Mouse (Mus musculus) gastrocnemius, adult 8-10 months (tissue): ENCODE data around the gene Gsdma2. TPM values are rescaled to one million over a fixed set of nuclear protein-coding genes. Genes with fewer than 3 reads are reported as not detected.
"Not testable (repeated sequence)": the region's sequence is repeated elsewhere in the genome, so short reads cannot be mapped to it uniquely, and the experiment has no call there.

Source experiments
- DNase-seq, 2 experiments: peaks; one replicate each; pipeline ENCODE4 v3.0.0; 2022; ENCODE audit warnings: low spot score in 2 of 2
- total RNA-seq, 4 experiments: library from RNA; stranded (reverse); gene quantifications; 2 replicates each; pipeline ENCODE4 v1.2.4; 2022

Gene Gsdma2
- under 1 TPM in 3 of 4 experiments, not detected in 1; 0.24 to 0.51 (median 0.25) TPM for total RNA-seq

DNA sequence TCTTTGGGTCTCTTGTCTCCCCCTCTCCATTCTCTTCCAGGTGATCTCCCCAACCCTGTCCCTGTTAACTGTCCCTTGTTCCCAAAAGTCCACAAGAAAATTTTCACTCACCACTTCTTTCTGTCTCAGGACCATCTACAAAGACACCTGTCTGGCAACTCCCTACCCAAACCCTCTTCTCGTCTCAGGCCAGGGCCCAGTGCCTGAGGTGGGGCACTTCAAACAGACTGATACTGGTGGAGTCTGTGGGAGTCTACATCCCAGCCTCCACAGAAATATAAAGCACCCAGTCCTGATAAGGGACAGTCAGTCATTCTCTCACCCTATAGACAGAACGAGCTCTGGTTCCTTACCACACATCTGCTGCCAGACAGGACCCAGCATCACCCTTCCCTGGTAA is at the start of gene Gsdma2:
Gene Gsdma2, plus strand, starts transcription at position 301 of the 400 bp plus-strand sequence.
- no peak for DNase-seq

DNA sequence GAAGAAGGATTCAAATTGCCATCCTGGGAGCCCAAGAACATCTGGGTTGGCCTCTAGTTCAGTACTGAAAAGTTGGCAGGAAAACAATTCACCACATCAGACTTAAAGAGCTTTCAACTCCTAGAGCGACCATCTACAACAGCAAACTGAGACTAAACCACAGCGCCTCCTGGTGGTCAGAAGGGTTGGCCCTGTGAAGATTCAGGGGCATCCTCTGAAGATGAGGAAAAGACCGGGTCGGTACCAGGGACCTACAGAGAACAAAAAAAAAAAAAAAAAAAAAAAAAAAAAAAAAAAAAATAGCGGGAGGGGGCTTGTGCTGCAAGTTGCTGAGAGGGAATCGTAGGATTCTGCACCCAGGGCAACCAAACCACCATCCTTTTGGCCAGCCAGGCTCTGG is 49.2 kb upstream of the Gsdma2 start:
- no peak for DNase-seq

DNA sequence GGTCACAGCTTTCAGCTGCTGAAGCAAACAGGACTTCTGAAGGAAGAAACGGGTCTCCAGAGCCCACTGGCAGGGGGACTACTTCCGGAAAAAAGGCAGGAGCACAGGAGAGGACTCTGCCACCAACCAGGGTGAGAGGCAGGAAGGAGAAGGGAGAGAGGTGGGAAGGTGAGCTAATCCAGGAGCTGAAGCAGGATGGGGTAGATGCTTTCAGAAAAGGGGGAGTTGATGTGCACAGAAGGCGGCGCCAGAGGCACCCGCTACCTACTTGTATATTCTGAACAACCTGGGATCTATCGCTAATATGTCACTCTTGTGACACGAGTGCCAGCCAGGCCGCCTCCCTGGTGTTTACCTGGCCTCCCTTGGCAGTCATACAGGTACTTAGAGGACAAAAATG is 48.6 kb upstream of the Gsdma2 start, which contains the start of gene Lrrc3c:
Gene Lrrc3c, plus strand, starts transcription at position 301 of the 400 bp plus-strand sequence.
- no peak for DNase-seq

DNA sequence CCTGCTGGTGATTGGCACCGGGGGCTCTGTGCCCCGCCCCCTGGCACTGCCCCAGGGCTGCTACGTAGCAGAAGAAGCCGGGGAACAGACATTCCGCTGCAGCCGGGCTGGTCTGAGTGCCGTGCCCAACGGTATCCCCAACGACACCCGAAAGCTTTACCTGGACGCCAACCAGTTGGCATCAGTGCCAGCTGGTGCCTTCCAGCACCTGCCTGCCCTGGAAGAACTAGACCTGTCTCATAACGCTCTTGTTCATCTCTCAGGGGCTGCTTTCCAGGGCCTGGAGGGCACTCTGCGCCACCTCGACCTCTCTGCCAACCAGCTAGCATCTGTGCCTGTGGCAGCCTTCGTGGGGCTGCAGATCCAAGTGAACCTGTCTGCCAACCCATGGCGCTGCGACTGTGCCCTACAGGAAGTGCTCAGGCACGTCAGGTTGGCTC is 47.7 kb upstream of the Gsdma2 start:
- no peak for DNase-seq

DNA sequence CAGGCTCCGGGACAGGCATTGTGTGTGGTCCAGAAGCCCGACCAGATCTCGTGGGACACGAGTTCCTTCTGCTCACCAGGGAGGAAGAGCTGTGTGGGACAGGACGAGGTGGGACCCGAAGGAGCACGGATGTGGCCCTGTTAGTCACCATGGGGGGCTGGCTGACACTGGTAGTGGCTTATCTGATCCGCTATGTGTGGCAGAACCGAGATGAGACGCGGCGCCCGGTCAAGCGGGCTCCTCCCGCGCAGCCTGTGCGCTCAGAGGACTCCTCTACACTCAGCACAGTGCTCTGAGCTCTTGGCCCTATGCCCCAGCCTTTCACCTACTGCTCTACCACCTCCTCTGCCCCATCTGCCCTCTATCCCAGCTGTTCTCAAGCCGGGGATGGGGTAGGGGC is 47.3 kb upstream of the Gsdma2 start:
- DNase-seq: no peak

DNA sequence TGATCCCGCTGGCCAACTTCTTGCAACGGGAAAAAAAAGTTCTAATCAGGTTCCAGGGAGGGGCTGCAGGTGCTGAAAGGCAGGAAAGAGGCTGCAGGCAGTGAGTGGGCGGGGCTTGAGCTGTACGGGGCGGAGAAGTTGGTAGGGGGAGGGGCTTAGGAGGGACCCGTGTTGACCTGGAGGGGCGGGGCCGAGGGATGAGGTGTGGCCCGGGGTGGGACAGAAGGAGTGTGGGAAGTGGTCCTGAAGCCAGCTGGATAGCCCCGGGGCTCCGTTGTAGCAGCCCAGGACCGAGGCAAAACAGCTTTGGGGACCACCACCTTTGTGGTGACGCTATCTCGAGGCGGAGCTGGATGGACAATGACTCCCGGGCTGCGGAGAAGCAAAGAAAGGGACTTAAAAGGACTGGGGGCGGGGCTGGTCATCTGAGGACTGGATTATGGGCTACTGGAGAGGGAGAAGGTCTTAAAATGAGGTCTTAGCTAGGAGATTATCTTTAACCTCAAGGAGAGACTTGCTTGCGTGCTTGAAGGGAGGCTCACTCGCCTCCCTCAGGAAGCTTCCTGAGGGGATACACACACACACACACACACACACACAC is 44.4 kb upstream of the Gsdma2 start:
- no peak for DNase-seq

DNA sequence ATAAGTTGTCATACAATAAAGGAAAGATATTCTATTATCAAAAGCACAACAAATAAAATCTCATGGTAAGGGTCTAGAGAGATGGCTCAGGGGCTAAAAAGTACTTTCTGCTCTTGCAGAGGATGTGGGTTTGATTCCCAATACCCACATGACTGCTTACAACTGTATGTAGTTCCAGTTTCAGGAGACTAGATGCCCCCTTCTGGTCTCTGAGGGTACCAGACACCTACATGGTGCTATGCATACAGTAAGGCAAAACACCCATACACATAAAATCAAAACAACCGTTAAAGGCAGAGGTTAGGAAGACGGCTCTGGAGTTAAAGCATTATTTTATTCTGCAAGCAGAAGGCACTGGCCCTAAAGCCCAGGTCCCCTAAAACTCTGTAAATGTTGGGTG is 42.6 kb upstream of the Gsdma2 start:
- no peak for DNase-seq

DNA sequence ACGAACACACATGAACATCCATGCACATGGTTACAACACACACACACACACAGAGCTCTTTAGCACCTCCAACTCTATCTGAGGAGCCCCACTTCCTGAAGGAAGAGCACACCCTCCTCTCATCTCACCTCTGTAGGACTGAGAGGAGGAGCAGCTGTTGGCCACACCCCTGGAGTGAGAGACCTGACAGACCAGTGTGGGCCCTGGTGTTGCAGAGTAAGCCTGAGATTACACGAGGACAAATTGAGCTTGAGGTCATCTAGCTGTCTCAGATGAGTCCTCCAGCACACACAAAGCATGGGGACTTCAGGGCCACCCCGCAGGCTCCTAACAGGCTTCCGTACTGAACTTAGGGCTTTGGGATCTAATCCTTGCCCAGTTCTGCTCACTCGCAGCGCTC is 41.6 kb upstream of the Gsdma2 start:
- DNase-seq: not testable (repeated sequence)

DNA sequence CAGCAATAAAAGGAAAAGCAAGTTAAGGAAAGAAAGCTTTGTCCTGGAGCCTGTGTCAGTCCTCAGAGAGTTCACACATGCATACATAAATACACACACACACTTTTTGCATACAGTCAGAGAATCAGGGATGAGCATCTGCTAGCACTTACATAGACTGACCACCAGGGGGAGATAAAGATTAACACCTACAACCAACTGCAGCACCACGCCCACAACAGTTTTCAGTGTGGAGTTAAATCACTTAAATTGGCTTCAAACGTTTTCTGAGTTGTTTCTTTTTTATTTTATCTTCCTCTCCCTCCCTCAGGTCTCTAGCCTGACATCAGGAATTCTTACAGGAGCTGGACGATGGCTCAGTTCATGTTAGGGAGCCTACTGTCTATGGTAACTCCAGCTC is 39.8 kb upstream of the Gsdma2 start:
- no peak for DNase-seq

DNA sequence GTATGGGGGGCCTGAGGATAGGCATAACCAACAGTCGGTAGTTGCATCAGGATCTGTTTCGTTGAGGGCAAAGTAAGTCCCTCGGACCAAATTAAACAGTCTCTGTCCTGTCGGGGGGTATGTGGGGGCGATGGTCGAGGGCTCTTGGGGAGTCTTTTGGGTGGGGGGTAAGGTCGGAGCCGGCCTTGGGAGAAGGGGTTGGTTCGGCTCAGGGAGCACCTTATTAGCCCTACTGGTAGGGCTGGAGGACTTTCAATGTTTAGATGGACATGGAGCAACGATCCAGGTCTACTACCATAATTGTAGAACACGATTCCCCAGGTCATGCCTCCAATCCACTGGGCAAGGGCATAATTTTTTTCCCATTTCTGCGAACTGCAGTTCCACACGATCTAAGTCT is 25.8 kb upstream of the Gsdma2 start:
- DNase-seq: no peak

DNA sequence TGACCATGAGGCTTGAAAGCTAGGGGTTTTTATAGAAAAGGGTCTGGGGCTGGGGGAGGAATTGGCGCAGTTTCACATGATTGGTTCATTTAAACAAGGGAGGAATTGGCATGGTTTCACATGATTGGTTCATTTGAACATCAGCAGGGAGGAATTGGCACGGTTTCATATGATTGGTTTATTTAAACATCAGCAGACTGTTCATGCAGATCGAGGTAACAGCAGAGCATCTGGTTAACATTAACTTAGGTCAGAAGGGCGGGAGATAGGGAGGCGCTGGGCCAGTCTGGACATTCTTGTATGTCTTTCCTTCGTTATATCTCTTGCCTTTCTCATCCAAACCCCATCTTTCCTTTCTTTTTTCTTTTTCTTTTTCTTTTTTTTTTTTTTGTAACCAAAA is 22.6 kb upstream of the Gsdma2 start:
- DNase-seq: not testable (repeated sequence)

DNA sequence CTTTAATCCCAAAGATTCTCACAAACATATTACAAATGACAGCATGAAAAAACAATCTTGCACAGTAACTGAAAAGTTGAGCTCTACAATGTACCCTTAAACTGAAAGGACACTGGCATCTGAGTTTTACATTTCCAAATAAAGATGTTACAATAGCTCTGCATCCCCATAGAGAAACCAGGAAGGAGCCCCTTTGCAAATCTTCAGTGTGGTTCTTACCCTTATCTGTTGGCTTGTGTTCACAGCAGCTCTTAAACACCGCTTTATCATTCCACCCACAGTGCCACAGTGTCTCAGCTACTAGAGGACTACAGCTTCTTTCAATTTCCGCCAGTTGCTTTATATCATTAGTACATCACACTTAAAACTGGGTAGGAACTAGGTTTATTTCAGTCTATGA is 22.2 kb upstream of the Gsdma2 start:
- DNase-seq: not testable (repeated sequence)

DNA sequence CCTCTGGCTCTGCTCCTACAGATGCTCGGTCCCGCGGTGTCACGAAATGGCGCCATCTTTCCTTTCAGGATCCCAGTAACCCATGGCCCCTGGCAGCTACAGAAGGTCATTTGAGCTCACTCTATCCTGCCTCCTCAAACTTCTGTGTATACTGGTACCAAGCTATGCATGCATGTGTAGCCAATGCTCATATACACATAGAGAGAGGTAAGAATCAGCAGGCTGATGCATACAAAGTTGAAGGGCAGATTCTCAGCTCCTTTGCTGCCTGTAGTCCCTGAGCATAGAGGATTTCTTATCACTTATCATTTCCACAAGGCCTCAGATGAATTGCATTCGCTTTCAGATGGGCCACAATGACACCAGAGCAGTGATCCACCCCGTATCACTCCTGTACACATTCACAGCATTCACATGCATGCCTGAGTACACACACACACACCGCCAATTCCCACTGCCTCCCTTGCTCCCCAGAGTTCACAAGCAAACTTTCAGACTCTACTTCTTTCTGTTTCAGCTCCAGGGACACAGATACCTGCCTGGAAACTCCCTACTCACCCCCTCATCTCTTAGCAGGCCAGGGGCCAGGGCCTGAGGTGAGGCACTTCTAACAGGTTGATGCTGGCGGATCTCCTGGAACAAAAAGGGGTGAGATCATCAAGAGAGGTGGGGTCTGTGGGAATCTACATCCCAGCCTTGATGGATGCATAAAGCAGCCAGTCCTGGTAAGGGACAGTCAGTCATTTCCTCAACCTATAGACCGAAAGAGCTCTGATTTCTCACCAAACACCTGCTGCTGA is 20.7 kb upstream of the Gsdma2 start, which contains the start of the genes Gm12355 and Gsdma3:
Gene Gm12355, minus strand, starts transcription at position 51 of the 800 bp plus-strand sequence.
Gene Gsdma3, plus strand, starts transcription at position 750 of the 800 bp plus-strand sequence.
- no peak for DNase-seq

DNA sequence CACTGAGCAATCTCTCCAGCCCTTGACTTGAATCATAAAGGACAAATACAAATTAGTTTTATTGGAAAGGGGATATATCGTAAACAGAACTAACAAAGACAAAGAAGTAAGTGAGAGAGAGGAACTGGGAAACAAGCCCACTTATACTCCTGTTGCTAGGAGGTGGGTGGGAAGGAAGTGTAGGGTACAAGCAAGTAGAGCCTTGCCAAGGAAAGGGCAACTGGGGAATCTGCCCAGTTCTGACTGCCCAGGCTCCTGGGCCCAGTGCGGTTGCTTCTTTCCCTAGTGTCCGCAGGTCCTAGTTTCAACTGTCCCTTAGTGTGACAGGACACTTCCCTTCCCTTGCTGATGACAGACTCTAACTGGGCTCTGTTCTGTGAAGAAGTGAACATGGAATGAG is 17.9 kb upstream of the Gsdma2 start:
- DNase-seq: no peak

DNA sequence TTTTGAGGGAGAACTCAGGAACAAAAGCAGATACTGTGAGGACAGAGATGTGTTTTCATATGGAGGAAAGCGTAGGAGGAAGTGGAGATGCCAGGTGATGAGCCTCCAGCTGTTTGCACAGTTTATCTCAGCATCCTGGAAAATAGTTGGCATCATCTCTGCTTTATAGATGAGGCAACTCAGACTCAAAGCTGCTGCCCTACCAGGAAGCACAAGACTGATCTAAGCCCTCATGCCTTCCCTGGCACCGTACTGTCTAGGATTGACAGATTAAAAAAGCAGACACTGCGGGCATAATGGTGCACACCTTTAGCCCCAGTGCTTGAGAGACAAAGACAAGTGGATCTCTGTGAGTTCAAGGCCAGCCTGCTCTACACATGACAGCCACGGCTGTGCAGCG is 15.9 kb upstream of the Gsdma2 start:
- no peak for DNase-seq

DNA sequence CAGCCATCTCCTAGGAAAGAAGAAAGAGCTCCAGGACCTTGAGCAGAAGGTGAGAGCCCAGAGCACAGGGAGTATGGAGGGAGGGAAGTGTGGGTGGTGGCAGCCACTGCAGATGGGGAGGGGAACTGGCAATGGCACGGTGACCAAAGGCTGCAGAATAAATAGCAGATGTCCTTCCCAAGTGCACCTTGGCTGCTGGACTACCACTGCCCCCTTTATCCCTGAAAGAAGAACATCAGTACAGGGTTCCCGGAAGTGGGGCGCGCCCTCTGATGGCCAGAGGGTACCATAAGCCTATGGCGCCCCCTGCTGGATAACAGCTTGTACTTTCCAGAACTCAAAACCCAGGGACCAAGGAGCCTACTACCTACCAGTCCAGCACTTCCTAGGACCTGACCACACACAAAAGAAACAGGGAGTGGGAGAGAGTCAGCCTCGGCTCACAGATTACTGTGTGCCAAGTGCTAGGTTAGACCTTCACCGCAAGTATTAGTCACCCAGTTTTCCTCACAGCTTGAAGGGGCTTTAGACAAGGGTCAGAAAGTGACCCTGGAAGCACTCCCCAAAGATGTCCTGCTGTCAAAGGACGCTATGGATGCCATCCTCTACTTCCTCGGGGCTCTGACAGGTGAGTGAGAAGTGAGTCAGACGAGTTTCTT is 11.1 kb upstream of the Gsdma2 start:
- DNase-seq: not testable (repeated sequence)

DNA sequence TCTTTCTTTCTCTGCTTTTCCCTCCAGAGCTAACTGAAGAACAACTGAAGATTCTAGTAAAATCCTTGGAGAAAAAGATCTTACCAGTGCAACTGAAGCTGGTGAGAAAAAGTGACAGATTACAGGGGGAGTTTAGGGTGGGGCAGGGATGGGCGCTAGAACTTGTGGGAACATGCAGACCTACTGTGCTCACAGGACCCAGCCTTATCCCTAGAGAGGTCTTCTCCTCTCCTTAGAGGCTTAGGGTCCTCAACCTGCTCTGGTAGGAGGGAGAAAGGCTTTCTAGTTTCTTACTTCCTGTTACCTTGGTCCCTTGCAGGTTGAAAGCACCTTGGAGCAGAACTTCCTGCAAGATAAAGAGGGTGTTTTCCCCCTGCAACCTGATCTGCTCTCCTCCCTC is 9.1 kb upstream of the Gsdma2 start:
- no peak for DNase-seq

DNA sequence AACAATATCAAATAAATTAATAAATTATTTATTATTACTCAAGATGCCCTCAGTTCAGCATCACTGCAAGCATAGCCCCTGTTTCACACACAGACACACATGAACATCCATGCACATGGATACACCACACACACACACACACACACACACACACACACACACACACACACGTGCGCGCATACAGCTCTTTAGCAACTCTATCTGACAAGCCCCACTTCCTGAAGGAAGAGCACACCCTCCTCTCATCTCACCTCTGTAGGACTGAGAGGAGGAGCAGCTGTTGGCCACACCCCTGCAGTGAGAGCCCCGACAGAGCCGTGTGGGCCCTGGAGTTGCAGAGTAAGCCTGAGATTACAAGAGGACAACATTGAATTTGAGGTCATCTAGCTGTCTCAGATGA is 6.5 kb upstream of the Gsdma2 start:
- DNase-seq: no peak

DNA sequence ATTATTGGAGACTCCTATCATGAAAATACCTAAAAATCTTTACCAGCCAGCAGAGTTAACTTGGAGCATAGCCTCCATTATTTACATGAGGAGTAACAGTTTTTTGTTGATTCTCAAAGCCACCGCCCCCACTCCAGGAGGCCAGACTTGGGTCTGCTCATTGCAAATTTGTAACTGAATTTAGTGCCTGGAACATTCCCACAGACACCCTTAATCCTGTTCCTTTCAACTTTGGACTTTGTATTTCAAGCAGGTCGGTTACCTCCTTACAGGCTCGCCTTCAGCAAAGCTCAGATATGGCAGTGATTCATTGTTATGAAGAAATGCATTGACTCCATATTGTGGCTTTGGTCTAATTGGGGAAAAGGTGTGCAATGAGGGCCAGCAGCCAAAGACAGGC is 1.8 kb upstream of the Gsdma2 start:
- no peak for DNase-seq

DNA sequence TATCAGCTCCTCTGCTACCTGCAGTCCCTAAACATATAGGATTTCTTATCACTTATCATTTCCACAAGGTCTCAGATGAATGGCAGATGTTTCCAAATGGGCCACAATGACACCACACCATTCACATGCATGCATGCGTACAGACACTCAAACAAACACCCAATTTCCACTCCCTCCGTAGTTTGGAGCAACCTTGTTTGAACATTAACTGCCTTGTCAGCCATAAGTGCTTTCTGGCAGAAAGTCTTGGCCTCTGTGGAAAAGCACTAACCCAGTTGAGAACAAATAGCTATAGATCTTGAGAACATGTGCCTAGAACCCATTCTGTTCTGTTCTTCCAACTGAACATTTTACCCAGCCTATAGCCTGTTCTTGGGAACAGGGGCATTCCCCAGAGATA is 613 bp upstream of the Gsdma2 start:
- DNase-seq: no peak

DNA sequence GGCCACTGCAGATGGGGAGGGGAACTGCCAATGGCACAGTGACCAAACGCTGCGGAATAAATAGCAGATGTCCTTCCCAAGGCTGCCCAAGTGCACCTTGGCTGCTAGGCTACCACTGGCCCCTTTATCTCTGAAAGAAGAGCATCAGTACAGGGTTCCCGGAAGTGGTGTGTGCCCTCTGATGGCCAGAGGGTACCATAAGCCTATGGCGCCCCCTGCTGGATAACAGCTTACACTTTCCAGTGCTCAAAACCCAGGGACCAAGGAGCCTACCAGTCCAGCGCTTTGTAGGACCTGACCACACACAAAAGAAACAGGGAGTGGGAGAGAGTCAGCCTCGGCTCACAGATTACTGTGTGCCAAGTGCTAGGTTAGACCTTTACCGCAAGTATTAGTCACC is 8.5 kb downstream of the Gsdma2 start:
- DNase-seq: peak; percentile 14 to 18

DNA sequence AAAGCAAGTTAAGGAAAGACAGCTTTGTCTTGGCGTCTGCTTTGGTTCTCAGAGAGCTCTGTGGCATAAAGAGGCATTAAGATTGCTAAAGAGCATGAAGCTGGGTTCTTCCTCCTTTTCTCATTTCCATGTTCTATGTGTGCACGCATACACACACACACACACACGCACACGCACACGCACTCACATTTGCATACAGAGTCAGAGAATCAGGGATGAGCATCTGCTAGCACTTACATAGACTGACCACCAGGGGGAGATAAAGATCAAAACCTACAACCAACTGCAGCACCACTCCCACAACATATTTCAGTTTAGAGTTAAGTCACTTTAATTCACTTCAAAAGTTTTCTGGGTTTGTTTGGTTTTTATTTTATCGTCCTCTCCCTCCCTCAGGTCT is 14.0 kb downstream of the Gsdma2 start:
- no peak for DNase-seq
